Mouse (Mus musculus) cerebellum, adult 2 months (tissue): ENCODE data around the gene Dhx58.

Experiments
- CTCF ChIP-seq: fragments of 200-500 bp; IDR thresholded peaks from 2 replicates; pipeline ENCODE4 v1.5.1; 2011; ENCODE audit warnings: low read depth, mild to moderate bottlenecking, control low read depth, low read length, moderate library complexity, borderline replicate concordance; ENCODE audit not compliant: insufficient read depth
- POLR2A ChIP-seq: fragments of 200-500 bp; IDR thresholded peaks from 2 replicates; pipeline ENCODE4 v1.6.1; 2011; ENCODE audit warnings: low read length, control low read depth, borderline replicate concordance; ENCODE audit not compliant: insufficient read depth

DNA sequence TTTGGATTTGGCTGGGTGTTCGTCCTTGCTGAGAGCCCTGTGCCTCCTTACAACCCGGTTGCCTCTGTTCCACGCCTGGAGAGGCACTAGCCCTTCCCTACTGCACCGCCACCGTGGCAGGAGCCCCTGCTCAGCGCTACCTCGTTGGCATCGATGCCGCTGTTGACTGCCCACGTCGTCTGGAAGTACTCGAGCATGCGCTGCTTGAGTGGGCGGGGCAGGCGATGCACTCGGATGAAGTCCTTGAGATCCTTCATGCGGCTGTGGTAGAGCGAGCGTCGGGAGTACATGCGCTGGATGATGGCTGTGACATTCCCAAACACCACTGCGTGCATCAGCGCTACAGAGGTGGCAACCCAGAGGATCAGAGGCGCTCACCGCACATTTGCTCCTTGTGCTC, 45.4 kb upstream of the Dhx58 start:
- TF ChIP-seq CTCF = no peak
- TF ChIP-seq POLR2A = no peak
